Mouse (Mus musculus) intestine, embryonic 16.5 days (tissue): ENCODE results near the gene Pdpk1. TPM values are rescaled to one million over a fixed set of nuclear protein-coding genes. Genes with fewer than 3 reads are reported as not detected.
"Not testable (repeated sequence)": the region's sequence is repeated elsewhere in the genome, so short reads cannot be mapped to it uniquely, and the experiment has no call there.

Experiments
- ATAC-seq: fragments of 200-750 bp; cut with Nextera tagmentation; 2 replicates; pipeline ENCODE4 v1.8.0; 2017; ENCODE audit warnings: moderate TSS enrichment, moderate library complexity
- H3K27ac ChIP-seq: fragments of 300-500 bp; sonication (generic); 2 replicates; pipeline ENCODE4 v1.5.1; 2014; ENCODE audit warnings: mild to moderate bottlenecking, low read length
- H3K27me3 ChIP-seq: fragments of 300-500 bp; sonication (generic); replicated peaks from 2 replicates; pipeline ENCODE4 v1.6.1; 2014; ENCODE audit warnings: low read length, control low read depth, mixed read lengths; ENCODE audit not compliant: control insufficient read depth, insufficient read depth
- H3K36me3 ChIP-seq: fragments of 300-500 bp; sonication (generic); 2 replicates; pipeline ENCODE4 v1.6.1; 2014; ENCODE audit warnings: low read length, control low read depth; ENCODE audit not compliant: control insufficient read depth, insufficient read depth
- H3K4me1 ChIP-seq: fragments of 300-500 bp; sonication (generic); 2 replicates; pipeline ENCODE4 v1.6.1; 2014; ENCODE audit warnings: low read length, control low read depth, mixed read lengths; ENCODE audit not compliant: control insufficient read depth, insufficient read depth
- H3K4me2 ChIP-seq: fragments of 300-500 bp; sonication (generic); 2 replicates; pipeline ENCODE4 v1.6.1; 2014; ENCODE audit warnings: low read depth, low read length, control low read depth
- H3K4me3 ChIP-seq: fragments of 300-500 bp; sonication (generic); 2 replicates; pipeline ENCODE4 v1.5.1; 2014; ENCODE audit warnings: mild to moderate bottlenecking, low read length
- H3K9ac ChIP-seq: fragments of 300-500 bp; sonication (generic); 2 replicates; pipeline ENCODE4 v1.6.1; 2014; ENCODE audit warnings: low read depth, low read length
- H3K9me3 ChIP-seq: fragments of 300-500 bp; sonication (generic); 2 replicates; pipeline ENCODE4 v1.6.1; 2016; ENCODE audit warnings: low read length, control low read depth; ENCODE audit not compliant: control insufficient read depth
- WGBS: fragments of 180-500 bp; shearing (Covaris S2); extraction: QIAGEN DNeasy Blood & Tissue Kit; methylation state at CpG from one replicate; pipeline ENCODE4 v1.1.7; 2014; 5-methylcytosine and 5-hydroxymethylcytosine counted together
- polyA plus RNA-seq: library from polyadenylated mRNA; unstranded; fragments of >200 nt; fragmentation: Nextera tagmentation; extraction: Ambion mirVana; gene quantifications from 2 replicates; pipeline ENCODE4 v1.2.1, GENCODE M21; 2015

Gene Pdpk1
- polyA plus RNA-seq, 1 experiment from 2014 or later: 35.9 TPM

DNA sequence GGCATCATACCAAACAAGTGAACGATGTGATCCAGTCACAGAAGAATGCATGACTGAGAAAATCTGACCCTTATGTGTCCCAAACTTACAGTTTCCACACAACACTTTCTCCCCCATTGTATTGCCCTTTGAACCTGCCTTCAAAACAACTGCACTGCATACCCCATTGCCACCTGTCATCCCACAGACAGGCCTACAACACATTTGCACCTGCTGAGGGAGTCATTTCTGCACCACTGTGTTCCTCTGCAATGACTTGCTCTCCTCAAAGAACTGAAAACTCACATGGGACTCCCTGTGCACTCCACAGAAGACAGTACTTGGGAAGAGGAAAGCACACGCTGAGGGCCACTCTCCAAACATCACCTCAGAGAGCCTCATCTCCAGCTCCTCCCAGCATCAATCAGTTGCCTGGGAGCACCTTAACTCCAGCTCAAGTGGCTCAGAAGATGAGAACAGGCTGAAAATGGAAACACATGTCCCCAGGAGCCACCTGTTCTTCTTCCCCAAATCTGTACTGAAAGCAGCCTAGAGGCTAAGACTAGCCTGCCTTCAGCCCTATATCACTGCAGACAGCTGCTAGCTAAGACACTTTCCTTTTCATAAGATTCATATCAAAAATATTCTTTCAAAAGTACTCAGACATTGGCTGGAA is 13.4 kb downstream of the Pdpk1 start:
- H3K27me3 ChIP-seq: no peaks in the 10 kb centered on the region
- no peaks in the 10 kb centered on the region for H3K36me3 ChIP-seq
- no peak overlapping the region for H3K4me3 ChIP-seq
- 66% methylated on average over 2 of the region's 2 CpGs for WGBS
- H3K4me2 ChIP-seq: no peak overlapping the region
- H3K27ac ChIP-seq: no peak overlapping the region
- ATAC-seq: no peak
- H3K9me3 ChIP-seq: no peaks in the 10 kb centered on the region
- H3K9ac ChIP-seq: no peak overlapping the region
- H3K4me1 ChIP-seq: peaks cover 23% of the 10 kb centered on the region

- Histone ChIP-seq H3K9me3 (no peaks in the 10 kb centered on the region), H3K4me2 (no peak overlapping the region), H3K4me3 (no peak overlapping the region), H3K36me3 (no peaks in the 10 kb centered on the region), H3K27ac (no peak overlapping the region), H3K9ac (no peak overlapping the region), H3K27me3 (no peaks in the 10 kb centered on the region), H3K4me1 (peaks cover 5% of the 10 kb centered on the region; the same call in 1 of the 2 replicates)
- no peak for ATAC-seq
Measured at GRCm38 (mm10) chr17:24134062-24134461, 16.7 kb downstream of the Pdpk1 start.

DNA sequence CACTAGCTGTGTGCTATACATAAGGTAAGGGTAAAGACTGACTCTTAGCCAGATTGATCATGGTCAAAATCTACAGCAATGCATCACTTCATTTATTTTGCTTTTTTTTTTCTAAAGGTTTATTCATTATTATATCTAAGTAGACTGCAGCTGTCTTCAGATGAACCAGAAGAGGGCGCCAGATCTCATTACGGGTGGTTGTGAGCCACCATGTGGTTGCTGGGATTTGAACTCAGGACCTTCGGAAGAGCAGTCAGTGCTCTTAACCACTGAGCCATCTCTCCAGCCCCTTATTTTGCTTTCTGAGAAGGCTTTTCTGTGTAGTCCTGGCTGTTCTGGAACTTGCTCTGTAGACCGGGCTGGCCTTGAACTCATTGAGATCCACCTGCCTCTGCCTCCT is 17.8 kb downstream of the Pdpk1 start:
- ATAC-seq, H3K27me3 ChIP-seq, H3K9ac ChIP-seq, H3K36me3 ChIP-seq, H3K27ac ChIP-seq, H3K4me3 ChIP-seq, H3K4me2 ChIP-seq, H3K9me3 ChIP-seq, H3K4me1 ChIP-seq: not testable (repeated sequence)
- WGBS: 83% methylated on average over 4 of the region's 4 CpGs

GRCm38 (mm10) chr17:24131570-24131969 is 19.2 kb downstream of the Pdpk1 start:
- ATAC-seq: no peak
- H3K36me3 ChIP-seq: no peaks in the 10 kb centered on the region
- no peaks in the 10 kb centered on the region for H3K27me3 ChIP-seq
- no peak overlapping the region for H3K4me3 ChIP-seq
- 79% methylated on average over 3 of the region's 3 CpGs for WGBS
- H3K27ac ChIP-seq: no peak overlapping the region
- no peak overlapping the region for H3K9ac ChIP-seq
- H3K4me2 ChIP-seq: no peak overlapping the region
- no peaks in the 10 kb centered on the region for H3K9me3 ChIP-seq
- no peaks in the 10 kb centered on the region for H3K4me1 ChIP-seq

DNA sequence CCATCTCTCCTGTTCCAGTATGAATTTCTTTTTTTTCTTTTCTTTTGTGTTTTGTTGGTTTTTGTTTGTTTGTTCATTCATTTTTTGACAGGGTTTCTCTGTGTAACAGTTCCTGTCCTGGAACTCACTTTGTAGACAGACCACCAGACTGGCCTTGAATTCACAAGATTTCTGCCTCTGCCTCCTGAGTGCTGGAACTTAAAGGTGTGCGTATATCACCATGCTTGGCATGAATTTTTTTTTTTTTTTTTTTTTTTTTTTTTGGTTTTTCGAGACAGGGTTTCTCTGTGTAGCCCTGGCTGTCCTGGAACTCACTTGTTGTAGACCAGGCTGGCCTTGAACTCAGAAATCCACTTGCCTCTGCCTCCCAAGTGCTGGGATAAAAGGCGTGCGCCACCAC is 21.5 kb downstream of the Pdpk1 start:
- H3K27me3 ChIP-seq, H3K4me3 ChIP-seq, H3K4me1 ChIP-seq, H3K9me3 ChIP-seq, H3K4me2 ChIP-seq, H3K27ac ChIP-seq, H3K9ac ChIP-seq, H3K36me3 ChIP-seq, ATAC-seq: not testable (repeated sequence)
- 87% methylated on average over 4 of the region's 4 CpGs for WGBS

DNA sequence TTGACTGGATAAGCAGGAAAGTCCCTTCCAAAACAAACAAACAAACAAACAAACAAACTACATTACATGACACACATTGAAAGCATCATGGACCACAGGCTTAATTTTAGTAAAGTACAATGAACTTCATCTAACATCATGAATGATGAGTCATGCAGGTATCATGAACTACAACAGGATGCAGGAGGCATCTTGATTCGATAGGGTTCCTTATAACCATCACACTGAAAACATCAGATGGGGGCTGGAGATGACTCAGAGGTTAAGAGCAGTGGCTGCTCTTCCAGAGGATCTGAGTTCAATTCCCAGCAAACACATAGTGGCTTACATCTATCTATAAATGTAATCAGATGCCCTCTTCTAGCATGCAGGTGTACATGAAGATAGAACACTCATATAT is 23.1 kb downstream of the Pdpk1 start:
- Histone ChIP-seq H3K27ac (no peak overlapping the region), H3K27me3 (no peaks in the 10 kb centered on the region), H3K4me1 (no peaks in the 10 kb centered on the region), H3K4me2 (no peak overlapping the region), H3K9ac (no peak overlapping the region), H3K9me3 (no peaks in the 10 kb centered on the region), H3K4me3 (no peak overlapping the region), H3K36me3 (no peaks in the 10 kb centered on the region)
- no peak for ATAC-seq
- WGBS: 85% methylated on average over 1 of the region's 1 CpGs

GRCm38 (mm10) chr17:24126801-24127200 is 23.9 kb downstream of the Pdpk1 start:
- Histone ChIP-seq H3K4me2 (no peak overlapping the region), H3K9ac (no peak overlapping the region), H3K9me3 (no peaks in the 10 kb centered on the region), H3K36me3 (no peaks in the 10 kb centered on the region), H3K27ac (no peak overlapping the region), H3K4me1 (no peaks in the 10 kb centered on the region), H3K27me3 (no peaks in the 10 kb centered on the region), H3K4me3 (no peak overlapping the region)
- no peak for ATAC-seq
- 76% methylated on average over 3 of the region's 3 CpGs for WGBS

GRCm38 (mm10) chr17:24119446-24119845 is 31.3 kb downstream of the Pdpk1 start:
- WGBS: 76% methylated on average over 3 of the region's 3 CpGs
- H3K9ac ChIP-seq: no peak overlapping the region
- no peak for ATAC-seq
- no peaks in the 10 kb centered on the region for H3K27me3 ChIP-seq
- no peak overlapping the region for H3K4me2 ChIP-seq
- no peaks in the 10 kb centered on the region for H3K4me1 ChIP-seq
- no peaks in the 10 kb centered on the region for H3K36me3 ChIP-seq
- no peaks in the 10 kb centered on the region for H3K9me3 ChIP-seq
- no peak overlapping the region for H3K27ac ChIP-seq
- no peak overlapping the region for H3K4me3 ChIP-seq

GRCm38 (mm10) chr17:24113031-24113430 is 37.7 kb downstream of the Pdpk1 start:
- Histone ChIP-seq H3K27ac (no peak overlapping the region), H3K4me2 (no peak overlapping the region), H3K4me3 (no peak overlapping the region), H3K9ac (no peak overlapping the region), H3K36me3 (no peaks in the 10 kb centered on the region), H3K4me1 (no peaks in the 10 kb centered on the region), H3K27me3 (no peaks in the 10 kb centered on the region), H3K9me3 (no peaks in the 10 kb centered on the region)
- 75% methylated on average over 4 of the region's 4 CpGs for WGBS
- ATAC-seq: no peak

DNA sequence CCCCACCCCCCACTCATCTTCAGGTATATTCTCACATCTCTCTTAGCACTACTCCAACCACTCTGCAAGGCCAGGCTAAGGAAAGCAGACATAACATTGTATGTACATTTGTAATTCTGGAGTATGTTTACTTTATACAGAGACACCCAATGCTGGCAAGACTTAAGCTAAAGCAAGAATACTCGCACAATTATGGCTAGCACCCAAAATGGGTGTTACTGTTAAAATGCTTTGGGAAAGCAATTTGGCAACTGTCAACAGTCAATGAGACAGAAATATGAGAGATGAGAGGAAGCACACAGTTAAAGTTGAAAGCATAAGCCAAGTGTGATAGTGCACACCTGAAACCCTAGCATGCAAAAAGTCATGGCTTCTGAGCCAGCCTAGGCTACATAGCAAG is 39.5 kb downstream of the Pdpk1 start:
- ATAC-seq: no peak
- no peaks in the 10 kb centered on the region for H3K36me3 ChIP-seq
- H3K4me2 ChIP-seq: no peak overlapping the region
- H3K9me3 ChIP-seq: no peaks in the 10 kb centered on the region
- H3K27me3 ChIP-seq: no peaks in the 10 kb centered on the region
- no peak overlapping the region for H3K27ac ChIP-seq
- H3K9ac ChIP-seq: no peak overlapping the region
- WGBS: 67% methylated on average over 1 of the region's 1 CpGs
- no peaks in the 10 kb centered on the region for H3K4me1 ChIP-seq
- H3K4me3 ChIP-seq: no peak overlapping the region
